Mouse (Mus musculus): ENCODE data around the gene Arl16.

DNA sequence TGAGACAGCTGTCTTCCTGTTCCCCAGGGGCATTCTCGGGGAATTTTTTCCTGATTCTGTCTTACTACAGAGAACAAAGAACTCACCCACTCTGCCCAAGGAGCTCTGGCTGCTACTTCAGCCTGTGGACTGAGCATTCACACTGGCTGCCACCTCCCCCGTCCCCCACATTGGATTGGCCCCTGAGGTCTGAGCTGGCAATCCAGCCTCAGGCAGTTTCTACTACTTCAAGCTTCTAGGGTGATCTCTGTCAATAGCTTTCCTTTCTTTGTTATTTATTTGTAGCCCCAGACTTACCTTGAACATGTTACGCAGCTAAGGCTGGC is 25.4 kb upstream of the Arl16 start:
- TF ChIP-seq CTCF (IDR thresholded peaks at IDR 0.05; ENCODE audit: low read depth) (no peak), EP300 (IDR thresholded peaks at IDR 0.05; ENCODE audit: low read depth) (no peak)

All from liver, embryonic 14.5 days (tissue).